Mouse (Mus musculus) adrenal gland, postnatal 10 days (tissue): ENCODE measurements around the gene Erich4. TPM values are rescaled to one million over a fixed set of nuclear protein-coding genes. Genes with fewer than 3 reads are reported as not detected.
"Not testable (repeated sequence)": the region's sequence is repeated elsewhere in the genome, so short reads cannot be mapped to it uniquely, and the experiment has no call there.

Experiments
- DNase-seq: peaks from one replicate; pipeline ENCODE4 v3.0.0; 2021; ENCODE audit warnings: mixed read lengths
- total RNA-seq, 2 experiments: library from RNA; stranded (reverse); gene quantifications; 2 replicates each; pipeline ENCODE4 v1.2.3; 2021

Erich4 gene
- total RNA-seq, 2 experiments from 2014 or later, result not detected

DNA sequence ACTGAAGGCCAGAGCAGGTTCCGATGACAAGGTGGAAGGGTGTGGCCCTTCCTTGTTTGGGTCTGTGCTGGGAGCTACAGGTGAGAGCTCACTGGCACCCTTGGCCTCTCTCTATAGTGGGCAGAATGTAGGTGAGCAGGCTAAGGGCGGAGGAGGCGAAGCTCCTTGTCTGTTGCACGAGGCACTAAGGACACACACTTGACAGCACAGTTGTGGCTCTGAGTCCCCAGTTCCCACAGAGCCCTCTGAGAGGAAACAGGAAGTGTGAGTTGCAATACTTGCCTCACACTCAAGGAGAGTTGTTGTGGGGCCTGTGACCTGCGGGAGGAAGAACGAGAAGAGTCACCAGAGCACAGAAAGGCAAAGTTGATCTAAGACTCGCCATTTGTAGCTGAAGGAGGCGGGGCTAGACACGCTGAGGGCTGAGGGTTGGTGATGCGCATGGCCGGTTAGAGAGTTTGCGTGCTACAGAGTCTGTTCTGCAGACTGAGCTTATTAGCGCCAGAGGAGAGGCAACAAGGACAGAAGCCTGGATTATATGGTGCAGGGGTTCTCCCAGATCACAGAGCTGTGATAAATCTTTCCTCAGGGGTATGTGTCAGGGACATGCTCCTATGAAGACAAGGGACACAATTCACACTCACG lies 38.8 kb downstream of the Erich4 start:
- DNase-seq, result not testable (repeated sequence)

GRCm38 (mm10) chr7:25576308-25576707 lies 39.4 kb downstream of the Erich4 start:
- not testable (repeated sequence) for DNase-seq

DNA sequence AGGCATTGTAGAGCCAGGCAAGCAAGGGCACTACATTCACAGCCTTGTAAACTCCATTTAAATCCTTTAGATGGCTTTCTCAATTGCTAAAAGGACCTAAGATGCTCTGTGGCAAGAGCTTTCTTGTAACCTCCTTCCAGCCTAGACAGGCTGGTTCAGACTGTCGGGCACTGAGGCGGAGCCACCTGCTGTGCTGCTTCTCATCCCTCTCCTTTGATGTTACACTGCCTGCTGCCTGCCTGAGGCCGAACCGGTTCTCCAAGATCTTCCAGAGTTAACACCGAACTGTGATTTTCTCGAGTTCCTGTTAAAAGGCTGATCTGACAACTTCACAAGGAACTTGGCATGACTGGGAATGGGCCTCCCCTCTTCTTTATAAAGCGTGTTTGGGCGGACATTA lies 39.8 kb downstream of the Erich4 start:
- DNase-seq, result no peak

GRCm38 (mm10) chr7:25575105-25575504 lies 40.6 kb downstream of the Erich4 start:
- no peak for DNase-seq

DNA sequence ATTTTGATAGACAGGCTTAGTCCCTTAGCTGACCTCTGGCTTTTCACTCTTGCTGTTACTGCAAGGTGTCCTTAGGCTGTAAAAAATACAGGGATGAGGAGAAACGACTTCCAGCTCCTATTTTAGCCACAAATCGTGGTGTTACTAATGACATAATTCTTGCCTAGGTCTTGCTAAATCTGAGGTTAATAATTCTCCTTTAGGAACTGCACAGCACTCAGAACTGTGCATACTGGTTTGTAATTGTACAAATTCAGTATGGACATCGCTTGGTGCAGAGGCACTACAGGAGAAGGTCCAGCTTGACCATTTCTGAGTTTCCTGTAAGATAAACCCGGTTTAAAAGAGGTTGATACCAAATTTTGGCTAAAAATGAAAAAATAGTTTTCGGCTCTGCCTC lies 41.9 kb downstream of the Erich4 start:
- not testable (repeated sequence) for DNase-seq

GRCm38 (mm10) chr7:25568721-25569120 lies 47.0 kb downstream of the Erich4 start:
- no peak for DNase-seq

Other genes with a start within 250 kb of the Erich4 start
- not detected for gene Cnfn, start 246.2 kb downstream of the Erich4 start, total RNA-seq
- gene Lipe, start 217.2 kb downstream of the Erich4 start, total RNA-seq, result 100 to 1,000 TPM; 391 to 441 TPM
- not detected for gene Cxcl17, start 203.0 kb downstream of the Erich4 start, total RNA-seq
- gene Ceacam1, start 138.3 kb downstream of the Erich4 start, total RNA-seq, result 10 to 100 TPM; 16.0 to 21.7 TPM
- 1 to 10 TPM; 2.0 to 3.4 TPM for gene Ceacam2, start 76.0 kb downstream of the Erich4 start, total RNA-seq
- 10 to 100 TPM; 36.2 to 51.7 TPM for gene Dmac2, start 3.5 kb upstream of the Erich4 start, total RNA-seq
- 1 to 10 TPM; 4.0 TPM for gene B3gnt8, start 10.8 kb upstream of the Erich4 start, total RNA-seq
- 100 to 1,000 TPM; 251 to 252 TPM for gene Bckdha, start 43.1 kb upstream of the Erich4 start, total RNA-seq
- 10 to 100 TPM; 45.3 to 50.6 TPM for gene Exosc5, start 43.3 kb upstream of the Erich4 start, total RNA-seq
- gene Tmem91, start 59.3 kb upstream of the Erich4 start, total RNA-seq, result 1 to 10 TPM in 1 of 2 experiments, under 1 TPM in 1; 0.90 to 1.9 TPM
- gene B9d2, start 64.9 kb upstream of the Erich4 start, total RNA-seq, result 10 to 100 TPM; 15.7 to 19.0 TPM
- 10 to 100 TPM; 48.7 to 49.6 TPM for gene Tgfb1, start 71.1 kb upstream of the Erich4 start, total RNA-seq
- 10 to 100 TPM; 40.4 to 46.1 TPM for gene Ccdc97, start 103.2 kb upstream of the Erich4 start, total RNA-seq
- gene Hnrnpul1, start 138.9 kb upstream of the Erich4 start, total RNA-seq, result 100 to 1,000 TPM; 114 to 125 TPM
- 10 to 100 TPM; 62.1 to 66.3 TPM for gene Axl, start 172.8 kb upstream of the Erich4 start, total RNA-seq
- 1 to 10 TPM; 3.2 to 3.9 TPM for gene Cyp2s1, start 201.0 kb upstream of the Erich4 start, total RNA-seq